Mouse (Mus musculus): ENCODE results near the gene Cfap43. TPM values are rescaled to one million over a fixed set of nuclear protein-coding genes. Genes with fewer than 3 reads are reported as not detected.
A peak's percentile ranks its signal among the peaks of the same experiment; 100 is the strongest.

Gene Cfap43
- total RNA-seq, 2 experiments from 2014 or later, result 0.33 TPM; not detected in 1

GRCm38 (mm10) chr19:47918016-47918415, 1.1 kb downstream of the Cfap43 start:
- no peak for ATAC-seq (replicated peaks; ENCODE audit: low FRiP score, low TSS enrichment, poor library complexity, severe bottlenecking)

GRCm38 (mm10) chr19:47917396-47917795, 1.7 kb downstream of the Cfap43 start:
- no peak for ATAC-seq (replicated peaks; ENCODE audit: low FRiP score, low TSS enrichment, poor library complexity, severe bottlenecking)

GRCm38 (mm10) chr19:47915251-47915650, 3.8 kb downstream of the Cfap43 start:
- no peak for ATAC-seq (replicated peaks; ENCODE audit: low FRiP score, low TSS enrichment, poor library complexity, severe bottlenecking)

DNA sequence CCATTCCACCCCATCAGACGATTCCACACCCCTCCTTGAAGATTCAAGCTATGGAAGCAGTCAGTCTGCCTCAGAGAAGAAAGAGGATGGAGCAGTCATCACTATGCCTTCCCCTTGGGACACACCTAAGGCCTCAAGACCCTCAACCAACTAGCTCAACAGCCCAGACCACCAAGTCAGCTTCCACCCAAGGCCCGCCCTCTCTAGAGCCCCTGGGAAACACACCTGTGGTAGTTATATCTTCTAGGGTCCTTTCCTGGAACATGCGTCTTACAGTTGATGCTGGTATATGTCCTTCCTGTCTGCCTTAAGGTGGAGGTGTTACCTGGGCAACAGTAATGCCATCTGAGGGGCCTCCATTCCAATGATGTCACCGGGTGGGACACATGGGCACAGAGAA, 4.9 kb downstream of the Cfap43 start:
- ATAC-seq (replicated peaks; ENCODE audit: low FRiP score, low TSS enrichment, poor library complexity, severe bottlenecking), result no peak

GRCm38 (mm10) chr19:47913344-47913743, 5.7 kb downstream of the Cfap43 start:
- ATAC-seq (replicated peaks; ENCODE audit: low FRiP score, low TSS enrichment, poor library complexity, severe bottlenecking), result no peak

DNA sequence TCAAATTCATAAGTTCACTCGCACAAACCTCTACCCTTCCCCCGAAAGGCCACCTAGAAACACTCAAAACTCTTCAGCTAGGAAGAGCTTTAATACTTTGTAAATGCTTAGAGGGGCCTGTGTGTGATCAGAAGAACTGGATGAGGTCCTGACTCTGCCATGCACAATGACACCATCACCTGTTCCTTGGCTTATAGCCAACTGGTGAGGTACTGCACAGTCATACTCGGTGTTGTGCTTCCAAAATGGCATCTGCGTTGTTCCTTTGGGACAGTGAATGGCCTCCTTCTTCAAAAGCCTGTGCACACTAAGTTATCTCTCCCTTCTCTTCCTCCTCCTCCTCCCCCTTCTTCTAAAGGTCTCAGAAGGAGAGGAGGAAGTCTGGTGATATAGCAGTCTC, 8.3 kb downstream of the Cfap43 start:
- no peak for ATAC-seq (replicated peaks; ENCODE audit: low FRiP score, low TSS enrichment, poor library complexity, severe bottlenecking)

GRCm38 (mm10) chr19:47910117-47910618, 8.9 kb downstream of the Cfap43 start:
- peak; percentile 47 for ATAC-seq (replicated peaks; ENCODE audit: low FRiP score, low TSS enrichment, poor library complexity, severe bottlenecking)

- 0 out of 2 replicates have a peak, but pooled peaks have one; percentile 12 for ATAC-seq (replicated peaks; ENCODE audit: low FRiP score, low TSS enrichment, poor library complexity, severe bottlenecking)
Observed at GRCm38 (mm10) chr19:47909387-47910116, 9.5 kb downstream of the Cfap43 start.

GRCm38 (mm10) chr19:47908961-47909371, 10.1 kb downstream of the Cfap43 start:
- ATAC-seq (replicated peaks; ENCODE audit: low FRiP score, low TSS enrichment, poor library complexity, severe bottlenecking), result no peak

GRCm38 (mm10) chr19:47907596-47907995, 11.5 kb downstream of the Cfap43 start:
- no peak for ATAC-seq (replicated peaks; ENCODE audit: low FRiP score, low TSS enrichment, poor library complexity, severe bottlenecking)

GRCm38 (mm10) chr19:47905603-47906002, 13.5 kb downstream of the Cfap43 start:
- no peak for ATAC-seq (replicated peaks; ENCODE audit: low FRiP score, low TSS enrichment, poor library complexity, severe bottlenecking)

DNA sequence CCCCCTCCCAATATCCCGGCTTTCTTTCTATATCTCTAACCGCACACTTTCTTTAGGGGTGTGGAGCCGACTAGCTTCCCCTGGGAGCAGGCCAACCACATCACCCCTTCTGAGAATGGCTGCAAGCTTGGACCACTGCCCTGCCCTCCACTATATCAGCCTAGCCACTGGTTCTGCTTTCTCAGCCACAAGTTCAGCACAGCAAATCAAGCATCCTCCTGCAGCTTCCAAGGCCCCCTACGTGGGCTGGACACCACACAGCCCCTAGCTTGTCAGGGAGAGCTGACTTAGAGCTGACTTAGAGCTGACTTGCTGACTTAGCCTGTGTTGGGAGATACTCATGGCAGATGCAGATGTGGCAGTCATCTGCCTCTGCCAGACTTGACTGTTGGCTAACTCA, 14.0 kb downstream of the Cfap43 start:
- ATAC-seq (replicated peaks; ENCODE audit: low FRiP score, low TSS enrichment, poor library complexity, severe bottlenecking), result no peak

DNA sequence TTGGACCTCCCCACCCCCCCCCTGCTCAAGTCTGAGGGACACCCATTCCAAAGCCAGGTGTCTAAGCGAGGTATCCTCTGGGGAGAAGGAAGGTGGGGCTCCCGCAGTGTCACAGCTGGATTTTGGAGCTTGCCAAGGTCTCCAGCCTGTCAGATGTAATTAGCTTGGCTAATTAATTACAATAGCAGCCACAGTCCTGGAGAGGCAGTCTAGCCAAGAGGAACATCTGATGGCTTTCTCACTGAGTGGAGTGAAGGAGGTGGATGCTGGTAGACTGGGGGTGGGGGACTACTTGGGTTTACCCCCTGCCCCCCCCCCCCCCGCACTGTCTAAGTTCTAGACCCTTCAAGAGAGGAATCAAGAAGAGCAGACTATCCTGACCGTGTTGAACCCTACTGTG, 15.4 kb downstream of the Cfap43 start:
- ATAC-seq (replicated peaks; ENCODE audit: low FRiP score, low TSS enrichment, poor library complexity, severe bottlenecking), result no peak

DNA sequence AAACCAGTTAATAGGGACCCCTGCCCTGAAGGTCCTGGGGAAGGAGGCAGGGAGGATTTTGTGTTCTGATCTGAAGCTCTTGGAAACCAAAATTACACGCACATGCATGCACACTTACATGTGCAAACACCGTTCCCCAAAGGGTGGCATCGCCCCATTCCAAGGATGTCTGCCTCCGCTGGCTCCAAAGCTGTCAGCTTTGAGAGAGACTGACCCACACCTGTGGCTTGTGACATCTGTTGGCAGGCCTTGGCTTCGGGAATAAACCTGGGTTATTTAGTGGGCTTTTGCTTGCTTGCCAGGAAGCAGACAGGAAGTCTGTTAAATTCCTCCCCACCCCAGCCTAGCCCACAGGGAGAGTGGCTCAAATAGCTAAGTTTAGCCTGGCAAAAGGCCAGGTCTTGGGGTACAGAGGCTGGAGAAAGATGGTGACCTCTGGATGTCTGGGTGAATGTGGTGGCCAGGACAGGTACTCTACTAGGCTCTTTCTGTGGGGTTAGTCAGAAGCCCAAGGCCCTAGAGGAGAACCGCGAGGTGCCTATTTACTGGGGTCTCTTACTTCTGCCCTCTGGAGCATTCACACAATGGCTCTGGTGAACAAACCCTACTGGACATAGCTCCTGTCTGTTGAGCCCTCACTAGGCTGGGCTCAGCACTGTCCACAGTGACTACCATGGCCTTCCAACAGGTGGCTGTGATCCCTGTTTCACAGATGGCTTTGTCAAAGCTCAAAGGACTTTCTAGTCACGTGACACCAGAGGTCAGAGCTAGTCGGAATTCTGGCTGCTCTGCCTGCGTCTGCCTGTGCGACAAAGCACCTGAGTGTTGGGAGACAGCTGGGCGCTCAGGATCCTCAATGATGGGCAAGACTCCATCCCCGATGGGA, 16.5 kb downstream of the Cfap43 start:
- no peak for ATAC-seq (replicated peaks; ENCODE audit: low FRiP score, low TSS enrichment, poor library complexity, severe bottlenecking)

DNA sequence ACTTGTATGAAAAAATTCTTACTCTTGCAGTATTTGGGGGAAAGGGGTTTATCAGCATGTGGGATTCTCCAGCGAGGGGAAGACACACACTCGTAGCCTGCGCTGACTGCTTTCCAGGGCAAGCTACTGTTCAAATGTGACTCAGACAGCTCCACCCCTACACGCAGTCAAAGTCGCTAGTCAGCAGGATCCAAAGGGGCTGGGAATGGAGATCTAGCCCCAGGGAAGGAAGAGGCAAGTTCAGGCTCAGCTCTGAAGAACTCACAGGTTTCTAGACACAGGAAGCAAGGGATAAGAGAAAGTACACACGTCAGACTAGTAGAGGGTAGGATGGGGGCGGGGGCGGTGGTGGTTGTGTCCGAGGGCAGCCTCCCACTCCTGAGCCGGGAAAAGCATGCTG, 18.5 kb downstream of the Cfap43 start:
- ATAC-seq (replicated peaks; ENCODE audit: low FRiP score, low TSS enrichment, poor library complexity, severe bottlenecking), result no peak

- peak; percentile 42; the same call in 1 of the 2 replicates for ATAC-seq (replicated peaks; ENCODE audit: low FRiP score, low TSS enrichment, poor library complexity, severe bottlenecking)
Observed at GRCm38 (mm10) chr19:47900012-47900411, 19.1 kb downstream of the Cfap43 start.

GRCm38 (mm10) chr19:47898472-47899079, 20.5 kb downstream of the Cfap43 start:
- ATAC-seq (replicated peaks; ENCODE audit: low FRiP score, low TSS enrichment, poor library complexity, severe bottlenecking), result peak; percentile 90

DNA sequence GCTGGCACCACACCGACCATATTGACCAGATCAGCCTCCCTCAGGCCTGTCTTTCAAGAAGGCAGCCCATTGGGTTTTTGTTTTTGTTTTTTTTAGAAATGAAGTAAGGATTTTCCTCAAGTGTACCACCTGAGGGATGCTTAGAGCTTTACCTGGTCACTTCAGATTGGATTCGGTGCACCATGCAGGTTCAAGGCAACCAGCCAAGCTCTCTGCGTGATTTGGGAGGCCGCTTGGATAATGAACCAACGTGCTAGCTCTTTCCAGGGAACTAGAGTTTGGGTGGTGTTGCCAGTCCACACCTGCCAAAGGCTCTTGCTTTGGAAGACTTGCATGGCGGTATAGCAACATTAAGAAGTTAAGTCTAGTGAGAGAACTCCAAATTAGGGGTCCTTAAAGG, 26.0 kb downstream of the Cfap43 start:
- ATAC-seq (replicated peaks; ENCODE audit: low FRiP score, low TSS enrichment, poor library complexity, severe bottlenecking), result no peak

GRCm38 (mm10) chr19:47891562-47892312, 27.4 kb downstream of the Cfap43 start:
- ATAC-seq (replicated peaks; ENCODE audit: low FRiP score, low TSS enrichment, poor library complexity, severe bottlenecking), result no peak

Data from megakaryocyte-erythroid progenitor cell, adult 5-6 weeks (primary cell).